Mouse (Mus musculus): ENCODE measurements around the gene Sh3pxd2b.

DNA sequence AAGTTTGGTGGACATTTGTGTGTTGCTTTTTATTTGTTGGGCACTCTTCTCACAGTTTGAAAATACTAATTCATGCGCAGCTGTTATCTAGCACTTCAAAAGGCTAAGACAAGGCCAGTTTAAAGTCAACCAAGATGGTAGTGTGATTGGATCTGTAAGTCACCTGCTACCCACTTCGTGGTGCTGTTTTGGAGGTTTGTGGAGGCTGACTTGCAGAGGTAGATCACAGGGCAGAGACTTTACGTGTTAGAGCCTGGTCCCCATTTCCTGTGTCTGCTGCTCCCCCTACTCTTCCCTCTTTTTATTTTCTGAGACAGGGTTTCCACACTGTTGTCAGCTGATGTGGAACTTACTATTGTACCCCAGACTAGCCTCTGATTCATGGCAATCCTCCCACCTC is 127.1 kb downstream of the Sh3pxd2b start:
- TF ChIP-seq CTCF (IDR thresholded peaks at IDR 0.05; ENCODE audit: borderline replicate concordance, extremely low read depth, insufficient read depth, insufficient read length) (no peak), POLR2A (IDR thresholded peaks at IDR 0.05; ENCODE audit: borderline replicate concordance, extremely low read depth, insufficient read depth, insufficient read length, poor library complexity, severe bottlenecking) (no peak)
